Mouse (Mus musculus) spleen, adult 2 months (tissue): ENCODE measurements around the gene Foxl1. TPM values are rescaled to one million over a fixed set of nuclear protein-coding genes. Genes with fewer than 3 reads are reported as not detected.
A peak's percentile ranks its signal among the peaks of the same experiment; 100 is the strongest.

Experiments
- DNase-seq, 2 experiments: peaks; one replicate each; pipeline versions ENCODE4 v3.0.0 to v3.0.0-alpha.2; 2012 to 2021; ENCODE audit warnings: low spot score in 2 of 2, low read depth in 1 of 2
- H3K27ac ChIP-seq: fragments of 200-500 bp; 2 replicates; pipeline ENCODE4 v1.5.1; 2012; ENCODE audit warnings: low read length, inconsistent platforms; ENCODE audit not compliant: insufficient read depth
- H3K27me3 ChIP-seq: fragments of 200-500 bp; 2 replicates; pipeline ENCODE4 v1.6.1; 2012; ENCODE audit warnings: mild to moderate bottlenecking, moderate library complexity, low read length, inconsistent platforms; ENCODE audit not compliant: control insufficient read depth, insufficient read depth
- H3K36me3 ChIP-seq: fragments of 200-500 bp; 2 replicates; pipeline ENCODE4 v1.6.1; 2012; ENCODE audit warnings: mild to moderate bottlenecking, low read length, inconsistent platforms; ENCODE audit not compliant: control insufficient read depth, insufficient read depth
- H3K4me1 ChIP-seq: fragments of 200-500 bp; 2 replicates; pipeline ENCODE4 v1.6.1; 2011; ENCODE audit warnings: inconsistent platforms; ENCODE audit not compliant: control insufficient read depth, insufficient read depth, insufficient read length
- H3K4me3 ChIP-seq: fragments of 200-500 bp; 2 replicates; pipeline ENCODE4 v1.5.1; 2011; ENCODE audit warnings: mild to moderate bottlenecking, inconsistent platforms; ENCODE audit not compliant: insufficient read depth, insufficient read length; ENCODE audit errors: extremely low read depth
- CTCF ChIP-seq: fragments of 200-500 bp; IDR thresholded peaks from 2 replicates; pipeline ENCODE4 v1.5.1; 2011; ENCODE audit warnings: mild to moderate bottlenecking, inconsistent platforms; ENCODE audit not compliant: insufficient read depth, insufficient read length, insufficient replicate concordance; ENCODE audit errors: extremely low read depth
- POLR2A ChIP-seq: fragments of 200-500 bp; IDR thresholded peaks from 2 replicates; pipeline ENCODE4 v1.6.1; 2011; ENCODE audit warnings: low read depth, low read length, inconsistent platforms
- WGBS: fragments of 180-500 bp; shearing (Covaris S2); methylation state at CpG from one replicate; pipeline ENCODE4 v1.1.7; 2018; 5-methylcytosine and 5-hydroxymethylcytosine counted together
- polyA plus RNA-seq: library from polyadenylated mRNA; depleted of rRNA; stranded (reverse); fragments of >200 nt; gene quantifications from 2 replicates; pipeline ENCODE4 v1.2.3, GENCODE M21; 2012

The Foxl1 gene
- polyA plus RNA-seq, 1 experiment: not detected

DNA sequence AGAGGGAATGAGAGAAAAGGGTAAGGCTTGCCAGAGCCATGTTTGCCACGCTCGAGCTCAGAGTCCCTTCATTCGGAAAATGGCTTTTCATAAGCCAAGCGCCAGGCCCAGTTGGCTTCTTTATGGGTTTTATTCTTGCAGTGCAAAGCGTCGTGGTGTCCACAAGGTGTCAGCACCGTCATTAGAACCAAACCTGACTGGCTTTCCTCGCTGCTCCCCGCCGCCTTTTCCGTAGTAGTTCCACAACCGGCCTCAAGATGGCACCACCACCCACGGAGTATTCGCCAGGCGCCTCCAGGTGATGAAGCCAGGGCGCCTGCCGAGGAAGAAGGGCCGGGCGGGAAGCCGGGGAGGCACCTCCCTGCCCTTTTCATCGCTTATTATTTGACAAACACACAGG, 14.5 kb upstream of the Foxl1 start:
- TF ChIP-seq CTCF (peak; percentile 96; the same call in 1 of the 2 replicates), POLR2A (no peak)
- no peak overlapping the region for H3K27ac ChIP-seq
- peaks cover 29% of the 10 kb centered on the region for H3K27me3 ChIP-seq
- DNase-seq: peak; percentile 86 to 94
- H3K4me3 ChIP-seq: no peak overlapping the region
- no peaks in the 10 kb centered on the region for H3K36me3 ChIP-seq
- WGBS: 1% methylated on average over 21 of the region's 21 CpGs
- H3K4me1 ChIP-seq: peaks cover 19% of the 10 kb centered on the region

DNA sequence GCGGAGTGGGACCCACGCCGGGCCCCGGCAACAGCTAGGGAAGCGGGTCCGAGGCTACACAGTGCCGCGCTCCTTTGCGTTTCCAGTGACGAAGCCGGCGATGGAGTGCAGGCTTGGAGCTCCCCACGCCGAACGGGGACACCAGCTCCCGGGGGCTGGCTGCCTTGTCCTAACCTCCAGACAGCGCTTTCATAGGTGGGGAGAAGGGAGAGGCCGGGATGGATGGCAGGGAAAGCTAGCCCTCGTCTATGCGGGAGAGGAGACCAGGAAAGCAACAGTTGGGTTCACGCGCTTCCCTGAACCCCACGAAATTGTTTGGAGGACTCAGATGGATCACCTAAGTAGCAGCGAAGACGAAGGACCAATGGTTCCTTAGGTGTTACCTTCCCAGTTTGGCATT, 12.6 kb upstream of the Foxl1 start:
- H3K4me1 ChIP-seq: peaks cover 15% of the 10 kb centered on the region
- H3K36me3 ChIP-seq: no peaks in the 10 kb centered on the region
- no peak for TF ChIP-seq CTCF
- TF ChIP-seq POLR2A: no peak
- H3K4me3 ChIP-seq: no peak overlapping the region
- H3K27me3 ChIP-seq: peaks cover 32% of the 10 kb centered on the region
- no peak for DNase-seq
- 6% methylated on average over 25 of the region's 25 CpGs for WGBS
- H3K27ac ChIP-seq: no peak overlapping the region

- Histone ChIP-seq H3K27me3 (peaks cover 34% of the 10 kb centered on the region), H3K36me3 (no peaks in the 10 kb centered on the region), H3K4me3 (peak within 1 kb of the TSS; percentile 63), H3K4me1 (peaks cover 15% of the 10 kb centered on the region), H3K27ac (no peak within 1 kb of the TSS)
- 4% methylated on average over 25 of the region's 25 CpGs for WGBS
- DNase-seq: peak; percentile 66 to 75
- TF ChIP-seq CTCF (no peak), POLR2A (no peak)
These were observed 11.8 kb upstream of the Foxl1 start, which contains the start of gene Foxc2 for GRCm38 (mm10) chr8:121115948-121116347. Gene Foxc2, plus strand, starts transcription at chr8:121116171.

DNA sequence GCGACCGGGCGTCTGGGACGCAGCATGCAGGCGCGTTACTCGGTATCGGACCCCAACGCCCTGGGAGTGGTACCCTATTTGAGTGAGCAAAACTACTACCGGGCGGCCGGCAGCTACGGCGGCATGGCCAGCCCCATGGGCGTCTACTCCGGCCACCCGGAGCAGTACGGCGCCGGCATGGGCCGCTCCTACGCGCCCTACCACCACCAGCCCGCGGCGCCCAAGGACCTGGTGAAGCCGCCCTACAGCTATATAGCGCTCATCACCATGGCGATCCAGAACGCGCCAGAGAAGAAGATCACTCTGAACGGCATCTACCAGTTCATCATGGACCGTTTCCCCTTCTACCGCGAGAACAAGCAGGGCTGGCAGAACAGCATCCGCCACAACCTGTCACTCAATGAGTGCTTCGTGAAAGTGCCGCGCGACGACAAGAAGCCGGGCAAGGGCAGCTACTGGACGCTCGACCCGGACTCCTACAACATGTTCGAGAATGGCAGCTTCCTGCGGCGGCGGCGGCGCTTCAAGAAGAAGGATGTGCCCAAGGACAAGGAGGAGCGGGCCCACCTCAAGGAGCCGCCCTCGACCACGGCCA, 11.1 kb upstream of the Foxl1 start:
- WGBS: 11% methylated on average over 55 of the region's 55 CpGs
- no peak for DNase-seq
- H3K4me1 ChIP-seq: peaks cover 11% of the 10 kb centered on the region; the same call in 1 of the 2 replicates
- no peaks in the 10 kb centered on the region for H3K36me3 ChIP-seq
- TF ChIP-seq CTCF (no peak), POLR2A (no peak)
- H3K27ac ChIP-seq: no peak overlapping the region
- H3K4me3 ChIP-seq: peak overlapping the region; percentile 63
- H3K27me3 ChIP-seq: peaks cover 37% of the 10 kb centered on the region

GRCm38 (mm10) chr8:121117186-121117651, 10.5 kb upstream of the Foxl1 start:
- DNase-seq: no peak
- no peak overlapping the region for H3K27ac ChIP-seq
- 7% methylated on average over 61 of the region's 62 CpGs for WGBS
- peak overlapping the region; percentile 1; the same call in 1 of the 2 replicates for H3K4me3 ChIP-seq
- TF ChIP-seq CTCF: no peak
- TF ChIP-seq POLR2A: no peak
- H3K36me3 ChIP-seq: no peaks in the 10 kb centered on the region
- H3K4me1 ChIP-seq: peaks cover 11% of the 10 kb centered on the region; the same call in 1 of the 2 replicates
- peaks cover 39% of the 10 kb centered on the region for H3K27me3 ChIP-seq

- Histone ChIP-seq H3K4me3 (no peak overlapping the region), H3K27me3 (peaks cover 42% of the 10 kb centered on the region)
- TF ChIP-seq POLR2A: no peak
- no peak for TF ChIP-seq CTCF
These were observed 9.8 kb upstream of the Foxl1 start for GRCm38 (mm10) chr8:121117906-121118305.

DNA sequence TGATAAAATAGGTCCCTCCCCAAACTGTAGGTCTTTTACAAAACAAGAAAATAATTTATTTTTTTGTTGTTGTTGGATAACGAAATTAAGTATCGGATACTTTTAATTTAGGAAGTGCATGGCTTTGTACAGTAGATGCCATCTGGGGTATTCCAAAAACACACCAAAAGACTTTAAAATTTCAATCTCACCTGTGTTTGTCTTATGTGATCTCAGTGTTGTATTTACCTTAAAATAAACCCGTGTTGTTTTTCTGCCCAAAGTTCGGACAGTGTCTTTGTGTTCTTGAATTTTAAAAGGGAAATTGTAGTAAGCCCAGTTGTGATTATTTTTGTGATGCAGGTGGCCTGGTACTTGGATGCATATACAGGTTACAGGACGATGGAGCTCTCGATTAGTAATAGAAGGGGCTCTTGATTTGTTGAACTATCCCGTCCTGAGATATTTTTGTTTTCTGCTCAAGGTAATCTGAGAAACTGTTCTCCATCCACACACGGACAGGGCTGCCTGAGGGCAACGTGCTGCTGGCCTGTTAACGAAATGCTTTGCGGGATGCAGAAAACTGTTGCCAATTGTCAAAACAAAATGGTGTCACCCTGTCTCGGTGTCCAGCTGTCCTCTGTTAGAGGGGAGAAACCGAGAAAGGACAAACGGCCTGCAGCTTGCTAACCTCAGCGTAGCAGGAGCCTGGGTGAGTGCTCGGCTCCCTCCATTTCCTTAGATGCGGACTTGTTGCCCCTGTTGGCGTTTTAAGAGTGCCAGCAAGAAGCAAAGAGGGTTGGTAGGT, 8.9 kb upstream of the Foxl1 start:
- Histone ChIP-seq H3K4me1 (peaks cover 11% of the 10 kb centered on the region; the same call in 1 of the 2 replicates), H3K36me3 (no peaks in the 10 kb centered on the region), H3K27ac (no peak overlapping the region), H3K27me3 (peaks cover 42% of the 10 kb centered on the region), H3K4me3 (no peak overlapping the region)
- no peak for DNase-seq
- WGBS: 19% methylated on average over 18 of the region's 18 CpGs
- TF ChIP-seq CTCF: no peak
- no peak for TF ChIP-seq POLR2A

More at GRCm38 (mm10) chr8:121117906-121118305, 9.8 kb upstream of the Foxl1 start:
- Histone ChIP-seq H3K27ac (no peak overlapping the region), H3K4me1 (peaks cover 11% of the 10 kb centered on the region; the same call in 1 of the 2 replicates), H3K36me3 (no peaks in the 10 kb centered on the region)
- whole genome bisulfite sequencing: 12% methylated on average over 28 of the region's 28 CpGs
- DNase-seq: no peak
